Mouse (Mus musculus) spleen, adult 2 months (tissue): ENCODE measurements around the gene Bmp5.

ENCODE experiments used
- CTCF ChIP-seq: fragments of 200-500 bp; IDR thresholded peaks from 2 replicates; pipeline ENCODE4 v1.5.1; 2011; ENCODE audit warnings: mild to moderate bottlenecking, inconsistent platforms; ENCODE audit not compliant: insufficient read depth, insufficient read length, insufficient replicate concordance; ENCODE audit errors: extremely low read depth
- POLR2A ChIP-seq: fragments of 200-500 bp; IDR thresholded peaks from 2 replicates; pipeline ENCODE4 v1.6.1; 2011; ENCODE audit warnings: low read depth, low read length, inconsistent platforms

DNA sequence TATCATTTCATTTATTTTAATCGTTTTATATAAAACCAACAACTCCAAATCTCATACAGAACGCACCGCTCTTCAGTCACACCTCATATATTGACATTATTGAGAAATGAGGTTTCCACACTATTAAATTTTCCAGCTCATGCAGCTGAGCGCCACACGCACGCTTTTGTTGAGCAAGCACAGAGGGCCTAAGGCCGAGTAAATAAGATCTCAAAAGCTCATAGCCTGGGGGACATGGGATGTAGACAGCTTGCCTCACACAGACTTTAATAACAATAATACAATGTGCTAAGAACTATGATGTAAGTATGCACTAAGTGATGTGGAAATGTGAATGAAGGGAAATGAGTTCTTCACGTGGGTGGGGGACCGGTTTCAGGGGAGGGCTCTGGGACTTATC, 57.3 kb downstream of the Bmp5 start:
- TF ChIP-seq CTCF (no peak), POLR2A (no peak)
